Mouse (Mus musculus): ENCODE measurements around the gene Lypd6b. TPM values are rescaled to one million over a fixed set of nuclear protein-coding genes. Genes with fewer than 3 reads are reported as not detected.

Lypd6b gene
- total RNA-seq (2021) = not detected
- long read RNA-seq, experiment 1 = 0 reads
- long read RNA-seq, experiment 2 = 0 reads

DNA sequence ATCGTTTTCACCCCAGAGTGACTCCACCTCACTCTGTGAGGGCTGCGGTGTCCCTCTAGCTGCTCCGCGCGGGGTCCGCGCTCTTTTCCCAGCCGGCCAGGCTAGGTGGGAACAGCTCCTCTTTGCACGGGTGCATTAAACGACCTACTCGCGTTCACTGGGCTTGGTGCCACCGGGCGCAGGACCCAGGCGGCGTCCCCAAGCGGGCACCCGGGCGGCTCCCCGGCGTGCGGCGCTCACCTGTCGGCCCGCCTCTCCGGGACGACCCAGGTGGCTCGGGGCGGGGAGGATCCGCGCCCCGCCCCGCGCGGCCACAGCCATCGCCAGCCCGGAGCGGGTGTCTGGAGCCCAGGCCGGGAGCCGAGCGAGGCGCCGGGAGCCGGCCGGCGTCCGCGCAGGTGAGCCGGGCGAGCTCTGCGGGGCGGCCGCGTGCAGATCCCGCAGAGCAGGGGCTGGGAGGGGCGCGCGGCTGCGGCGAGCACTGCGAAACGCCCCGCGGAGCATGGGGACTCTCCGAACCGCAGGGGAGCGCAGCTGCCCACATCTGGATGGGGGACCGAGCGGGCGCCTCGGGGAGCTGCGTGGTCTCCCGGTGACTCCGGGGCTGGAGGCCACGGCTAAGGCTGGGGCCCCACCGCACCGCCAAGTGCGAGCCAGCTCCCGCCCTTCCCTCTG, at the start of gene Lypd6b:
TSS of gene Lypd6b (plus strand) at position 313 of the 675 bp plus-strand sequence.
- DNase-seq = no peak

DNA sequence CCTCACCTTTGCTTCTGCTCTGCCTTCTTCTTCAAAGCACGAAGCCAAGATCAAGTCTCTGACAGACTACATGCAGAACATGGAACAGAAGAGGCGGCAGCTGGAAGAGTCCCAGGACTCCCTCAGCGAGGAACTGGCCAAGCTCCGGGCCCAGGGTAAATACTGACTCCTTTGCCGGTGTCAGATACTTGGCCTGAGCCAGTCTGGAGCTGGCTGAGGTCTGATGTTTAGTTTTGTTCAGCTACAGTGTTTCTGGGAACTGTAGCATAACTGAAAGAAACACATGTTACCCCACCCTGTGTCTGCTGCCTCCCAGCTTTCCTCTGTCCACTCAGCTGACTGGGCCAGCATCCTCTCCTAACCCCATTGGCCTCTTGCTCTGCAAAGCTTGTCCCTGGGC, 48.4 kb upstream of the Lypd6b start:
- DNase-seq = no peak

DNA sequence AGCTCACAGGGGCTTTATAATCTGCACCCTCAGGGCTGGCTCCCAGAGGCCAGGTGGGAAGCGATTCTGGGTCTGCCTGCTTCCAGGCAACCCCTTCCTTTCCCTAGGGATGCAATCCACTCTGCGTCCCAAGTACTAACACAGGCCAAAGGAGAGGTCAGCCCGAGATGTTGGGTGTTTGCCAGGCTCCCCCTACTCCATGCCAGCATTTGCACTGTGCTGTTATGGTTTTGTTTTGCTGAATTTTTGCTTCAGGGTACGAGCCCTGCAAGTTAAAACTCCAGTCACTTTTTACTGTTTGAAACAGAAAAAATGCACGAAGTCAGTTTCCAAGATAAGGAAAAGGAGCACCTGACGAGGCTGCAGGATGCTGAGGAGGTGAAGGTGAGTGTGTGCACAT, 46.5 kb upstream of the Lypd6b start:
- no peak for DNase-seq

DNA sequence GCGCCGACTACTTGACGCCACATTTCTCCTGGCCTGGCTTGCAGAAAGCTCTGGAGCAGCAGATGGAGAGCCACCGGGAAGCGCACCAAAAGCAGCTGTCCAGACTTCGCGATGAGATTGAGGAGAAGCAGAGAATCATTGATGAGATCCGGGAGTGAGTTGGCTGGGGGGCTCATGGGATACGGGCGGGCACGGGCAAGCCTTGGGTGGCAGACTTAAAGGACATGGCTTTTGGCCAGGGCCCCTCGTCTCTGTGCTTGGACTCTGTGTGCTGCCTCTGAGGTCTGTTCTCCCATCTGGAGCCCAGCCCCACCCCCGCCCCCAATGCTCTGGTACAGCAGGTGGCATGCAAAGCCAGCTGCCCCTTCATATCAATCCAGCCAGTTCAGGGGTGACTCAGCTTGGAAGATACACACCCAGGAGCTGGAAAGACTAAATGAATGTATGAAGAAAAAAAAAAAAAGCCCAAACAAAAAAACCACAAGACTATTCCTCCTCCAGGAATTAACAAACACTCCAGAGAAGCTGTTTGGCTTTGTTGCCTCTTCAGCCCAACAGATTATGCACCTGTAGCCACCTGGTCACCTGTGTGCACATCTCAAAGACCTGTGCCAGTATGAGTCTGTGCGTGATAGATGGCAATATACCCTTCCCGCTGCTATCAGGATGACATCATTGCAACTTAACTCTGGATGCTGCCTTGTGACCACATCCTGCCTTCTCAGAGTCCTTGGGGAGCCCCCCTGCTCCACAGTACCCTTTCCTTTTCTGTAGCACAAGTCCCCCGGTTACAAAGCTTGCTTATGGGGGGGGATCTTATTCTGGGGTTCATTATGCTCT, 45.4 kb upstream of the Lypd6b start:
- DNase-seq = no peak

DNA sequence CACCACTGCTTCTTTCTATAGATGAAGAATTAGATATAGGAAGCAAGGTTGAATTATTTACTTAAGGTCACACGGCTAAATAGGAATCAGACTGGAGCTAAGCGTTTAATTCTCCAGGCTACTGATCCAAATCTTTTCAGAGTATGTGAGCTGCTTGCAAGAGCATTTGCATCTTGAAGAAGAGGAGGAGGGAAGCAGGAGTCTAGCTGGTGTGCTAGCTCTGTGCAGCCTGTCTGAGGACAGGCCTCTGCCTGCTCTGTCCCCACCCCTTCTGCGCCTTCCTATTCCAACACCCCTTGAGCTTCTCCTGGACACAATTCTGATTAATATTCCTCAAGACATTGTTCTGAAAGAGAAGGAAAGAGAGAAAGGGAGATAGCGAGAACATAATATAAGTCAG, 44.6 kb upstream of the Lypd6b start:
- no peak for DNase-seq

- no peak for DNase-seq
Measured at GRCm38 (mm10) chr2:49743775-49744174, 43.7 kb upstream of the Lypd6b start.

DNA sequence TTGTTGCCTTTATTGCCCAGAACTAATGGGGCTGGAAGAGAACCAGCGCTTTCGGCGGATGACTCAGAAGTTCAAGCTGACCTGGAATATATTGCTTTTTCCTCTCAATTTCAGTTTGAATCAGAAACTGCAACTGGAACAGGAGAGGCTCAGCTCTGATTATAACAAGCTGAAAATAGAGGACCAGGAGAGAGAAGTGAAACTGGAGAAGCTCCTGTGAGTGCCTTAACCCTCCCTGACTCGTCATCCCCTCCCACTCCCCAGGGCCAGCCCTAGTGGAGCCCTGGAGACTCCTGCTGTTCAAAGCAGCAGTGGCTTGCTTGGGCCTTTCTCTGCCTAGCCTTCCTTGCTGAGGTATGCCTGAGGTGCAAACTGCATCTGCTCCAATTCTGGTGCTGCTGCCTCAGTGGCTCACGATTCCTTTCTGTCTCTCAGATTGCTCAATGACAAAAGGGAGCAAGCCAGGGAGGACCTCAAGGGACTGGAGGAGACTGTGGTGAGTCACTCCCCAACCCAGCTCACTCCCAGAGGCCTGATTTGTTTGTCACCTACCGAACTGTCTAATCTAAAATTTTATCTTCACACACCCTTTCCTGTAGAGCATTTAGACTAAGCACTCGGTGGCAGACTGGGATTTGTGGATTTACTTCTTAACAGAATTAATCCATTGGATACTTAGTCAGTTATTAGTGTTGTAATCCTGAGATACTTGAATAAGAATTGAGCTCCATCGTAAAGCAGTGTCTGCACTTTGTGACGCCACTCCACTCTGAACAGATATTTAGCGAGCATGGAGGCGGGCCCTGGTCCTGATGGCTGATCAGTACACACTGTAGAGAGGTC, 43.0 kb upstream of the Lypd6b start:
- no peak for DNase-seq

DNA sequence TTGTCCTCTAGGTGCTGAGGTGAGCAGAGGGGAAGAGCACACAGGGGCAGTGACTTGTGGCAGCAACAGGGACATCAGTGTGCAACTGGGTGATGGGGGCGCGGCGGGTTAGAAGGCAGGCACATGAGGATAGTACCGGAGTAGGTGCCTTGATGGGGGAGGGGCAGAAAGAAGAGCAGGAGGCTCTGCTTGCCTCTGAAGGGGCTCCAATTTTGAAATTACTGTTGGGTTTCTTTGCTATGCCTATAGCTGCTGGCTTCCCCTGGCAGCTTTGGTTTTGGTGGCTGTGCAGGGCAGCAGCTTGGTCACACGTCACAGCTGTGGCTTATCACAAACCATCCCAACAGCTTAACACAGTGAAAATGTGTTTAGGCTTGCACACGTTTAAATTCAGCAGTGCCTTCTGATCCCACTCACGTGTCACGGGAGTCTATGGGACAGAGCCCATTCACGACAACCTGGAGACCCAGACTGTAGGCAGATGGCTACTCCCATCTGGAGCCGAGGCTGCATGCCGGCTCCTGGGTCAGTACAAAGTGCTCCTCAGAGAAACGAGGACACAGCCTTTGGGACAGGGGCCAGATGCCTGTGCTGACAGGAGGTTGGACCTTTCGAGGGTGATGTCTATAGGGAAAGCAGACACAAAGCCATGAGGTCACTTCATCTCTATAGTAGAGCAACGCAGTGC, 42.2 kb upstream of the Lypd6b start:
- no peak for DNase-seq

- DNase-seq = no peak
Measured at GRCm38 (mm10) chr2:49746947-49747346, 40.5 kb upstream of the Lypd6b start.

- no peak for DNase-seq
Measured at GRCm38 (mm10) chr2:49747670-49748069, 39.8 kb upstream of the Lypd6b start.

GRCm38 (mm10) chr2:49748628-49749342, 38.7 kb upstream of the Lypd6b start:
- DNase-seq = no peak

DNA sequence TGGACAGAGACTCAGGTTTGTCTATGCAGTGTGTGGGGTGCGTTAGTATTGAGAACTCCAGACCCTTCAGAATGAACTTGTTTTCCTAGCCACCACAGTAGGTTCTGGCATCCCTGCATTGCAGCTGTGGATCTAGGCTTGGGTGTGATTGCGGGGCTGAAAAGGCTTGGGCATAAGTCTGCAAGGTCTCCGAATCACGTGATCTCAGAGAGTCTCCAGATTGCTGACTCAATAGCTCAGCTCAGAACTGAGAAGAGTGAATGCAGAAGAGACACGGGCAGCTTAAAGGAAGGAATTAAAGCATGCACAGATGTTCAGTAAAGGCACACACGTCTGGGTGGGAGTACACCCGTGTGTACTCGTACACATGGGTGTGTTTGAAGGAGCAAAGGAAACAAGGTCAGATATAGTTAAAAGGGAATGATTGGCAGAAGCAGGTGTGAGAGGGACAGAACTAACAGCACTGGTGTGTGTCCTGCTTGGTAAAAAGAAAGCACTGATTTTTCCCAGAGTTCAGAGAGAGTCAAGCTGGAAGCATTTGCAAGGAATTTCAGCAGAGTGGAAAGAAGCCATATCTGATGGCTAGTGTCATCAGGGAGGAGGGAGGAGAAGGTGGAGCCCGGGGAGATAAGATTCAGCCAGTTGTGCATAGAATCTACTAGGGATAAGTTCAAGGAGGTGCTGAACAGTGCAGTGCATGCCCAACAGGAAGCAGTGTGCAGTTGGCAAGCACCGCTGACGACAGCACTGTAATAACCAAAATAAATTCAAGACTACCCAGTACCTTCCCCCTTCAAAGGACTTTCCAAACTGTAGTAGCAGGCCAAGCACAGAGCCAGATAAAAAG, 37.5 kb upstream of the Lypd6b start:
- no peak for DNase-seq

- no peak for DNase-seq
Measured at GRCm38 (mm10) chr2:49751544-49752210, 35.8 kb upstream of the Lypd6b start.

- DNase-seq = no peak
Measured at GRCm38 (mm10) chr2:49752211-49752607, 35.3 kb upstream of the Lypd6b start.

DNA sequence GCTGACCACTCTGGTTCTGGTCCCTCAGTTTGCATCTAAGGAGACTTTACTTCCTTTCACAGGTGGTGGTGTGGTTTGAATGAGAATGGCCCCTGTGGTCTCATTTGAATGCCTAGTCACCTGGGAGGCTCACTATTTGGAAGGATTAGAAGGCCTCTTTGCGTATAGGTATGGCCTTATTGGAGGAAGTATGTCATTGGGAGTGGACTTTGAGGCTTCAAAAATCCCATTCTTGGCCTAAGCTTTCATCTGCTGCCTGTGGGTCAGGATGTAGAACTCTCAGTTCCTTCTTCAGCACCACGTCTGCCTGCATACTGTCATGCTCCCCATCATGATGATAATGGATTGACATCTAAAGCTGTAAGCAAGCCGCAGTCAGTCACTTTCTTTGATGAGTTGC, 34.4 kb upstream of the Lypd6b start:
- no peak for DNase-seq

- no peak for DNase-seq
Measured at GRCm38 (mm10) chr2:49755054-49755453, 32.4 kb upstream of the Lypd6b start.

GRCm38 (mm10) chr2:49757616-49758015, 29.9 kb upstream of the Lypd6b start:
- DNase-seq = no peak

DNA sequence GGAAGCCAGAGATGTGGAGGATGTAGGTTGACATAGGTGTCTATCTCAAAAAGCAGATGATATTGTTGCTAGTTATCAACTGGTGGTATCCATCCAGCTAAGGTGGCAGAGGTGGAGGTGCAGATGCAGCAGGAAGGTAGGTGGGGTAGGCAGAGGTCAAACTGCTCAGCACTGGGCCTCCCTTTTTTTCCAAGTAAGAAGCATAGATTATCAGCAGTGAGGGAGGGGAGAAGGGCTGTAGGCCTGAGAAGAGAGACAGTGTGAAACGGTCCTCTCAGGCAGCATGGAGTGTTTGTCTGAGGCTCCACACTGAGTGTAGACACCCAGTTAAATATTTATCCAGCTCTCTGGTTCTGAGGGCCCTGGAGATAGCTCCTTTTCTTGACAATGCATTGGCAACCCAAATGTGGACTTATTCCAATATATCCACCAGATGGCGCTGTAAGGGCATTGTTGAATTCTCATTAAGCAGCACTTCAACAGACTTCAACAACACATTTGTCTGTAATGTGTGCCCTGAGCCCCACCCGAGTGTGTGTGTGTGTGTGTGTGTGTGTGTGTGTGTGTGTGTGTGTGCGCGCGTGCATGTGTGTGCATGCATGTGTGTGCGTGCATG, 23.0 kb upstream of the Lypd6b start:
- DNase-seq = no peak

DNA sequence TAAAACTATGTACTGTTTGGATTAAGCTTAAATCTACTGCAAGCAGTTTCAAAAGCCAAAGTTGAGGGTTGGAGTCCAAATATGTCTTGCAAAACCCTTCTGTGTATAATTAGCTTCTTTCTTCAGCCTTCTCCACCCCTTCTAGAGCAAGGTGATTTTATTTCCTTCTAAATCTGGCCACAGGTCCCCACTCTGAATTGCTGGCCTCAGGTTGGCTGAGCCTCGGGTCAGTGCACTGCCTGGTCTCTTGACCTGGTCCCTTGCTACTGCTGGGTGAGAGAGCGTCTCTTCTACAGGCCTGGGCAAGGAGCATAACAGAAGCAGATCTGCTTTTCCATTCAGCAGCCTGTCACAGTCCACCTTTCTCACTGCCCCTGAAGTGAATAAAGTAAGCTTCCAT, 18.6 kb upstream of the Lypd6b start:
- DNase-seq = no peak

Data from gastrocnemius, postnatal 25 days (tissue).